Mouse (Mus musculus) kidney, embryonic 16.5 days (tissue): ENCODE measurements around the gene Map3k10. TPM values are rescaled to one million over a fixed set of nuclear protein-coding genes. Genes with fewer than 3 reads are reported as not detected.
"Not testable (repeated sequence)": the region's sequence is repeated elsewhere in the genome, so short reads cannot be mapped to it uniquely, and the experiment has no call there.

Experiments used
- ATAC-seq: fragments of 200-750 bp; cut with Nextera tagmentation; 2 replicates; pipeline ENCODE4 v1.8.0; 2017; ENCODE audit warnings: moderate TSS enrichment; ENCODE audit not compliant: low FRiP score, low TSS enrichment
- H3K27ac ChIP-seq: fragments of 300-500 bp; sonication (generic); 2 replicates; pipeline ENCODE4 v1.5.1; 2014; ENCODE audit warnings: low read length
- H3K27me3 ChIP-seq: fragments of 300-500 bp; sonication (generic); 2 replicates; pipeline ENCODE4 v1.6.1; 2014; ENCODE audit warnings: low read length, control low read depth, mixed read lengths; ENCODE audit not compliant: insufficient read depth
- H3K36me3 ChIP-seq: fragments of 300-500 bp; sonication (generic); 2 replicates; pipeline ENCODE4 v1.6.1; 2014; ENCODE audit warnings: low read length, control low read depth, mixed read lengths; ENCODE audit not compliant: insufficient read depth
- H3K4me1 ChIP-seq: fragments of 300-500 bp; sonication (generic); 2 replicates; pipeline ENCODE4 v1.6.1; 2014; ENCODE audit warnings: low read length, control low read depth, mixed read lengths; ENCODE audit not compliant: insufficient read depth
- H3K4me2 ChIP-seq: fragments of 300-500 bp; sonication (generic); replicated peaks from 2 replicates; pipeline ENCODE4 v1.6.1; 2014; ENCODE audit warnings: low read depth, low read length
- H3K4me3 ChIP-seq: fragments of 300-500 bp; sonication (generic); 2 replicates; pipeline ENCODE4 v1.5.1; 2014; ENCODE audit warnings: mild to moderate bottlenecking, low read length
- H3K9ac ChIP-seq: fragments of 300-500 bp; sonication (generic); replicated peaks from 2 replicates; pipeline ENCODE4 v1.6.1; 2014; ENCODE audit warnings: low read length
- H3K9me3 ChIP-seq: fragments of 300-500 bp; sonication (generic); 2 replicates; pipeline ENCODE4 v1.6.1; 2016; ENCODE audit warnings: low read length, control low read depth
- WGBS: fragments of 180-500 bp; shearing (Covaris S2); extraction: QIAGEN DNeasy Blood & Tissue Kit; methylation state at CpG from one replicate; pipeline ENCODE4 v1.1.7; 2014; 5-methylcytosine and 5-hydroxymethylcytosine counted together
- polyA plus RNA-seq: library from polyadenylated mRNA; unstranded; fragments of >200 nt; fragmentation: Nextera tagmentation; extraction: Ambion mirVana; gene quantifications from 2 replicates; pipeline ENCODE4 v1.2.1, GENCODE M21; 2015

The Map3k10 gene
- polyA plus RNA-seq, 1 experiment from 2014 or later: 4.6 TPM

GRCm38 (mm10) chr7:27644471-27644870, 29.9 kb downstream of the Map3k10 start:
- H3K36me3 ChIP-seq: 0 out of 2 replicates have a peak, but pooled peaks cover 5% of the 10 kb centered on the region
- H3K4me2 ChIP-seq: no peak overlapping the region
- no peak overlapping the region for H3K27ac ChIP-seq
- H3K9me3 ChIP-seq: no peaks in the 10 kb centered on the region
- H3K4me1 ChIP-seq: no peaks in the 10 kb centered on the region
- no peak overlapping the region for H3K4me3 ChIP-seq
- no peak overlapping the region for H3K9ac ChIP-seq
- 42% methylated on average over 1 of the region's 1 CpGs for WGBS
- no peaks in the 10 kb centered on the region for H3K27me3 ChIP-seq
- no peak for ATAC-seq

- ATAC-seq, H3K4me1 ChIP-seq, H3K4me2 ChIP-seq, H3K4me3 ChIP-seq, H3K27me3 ChIP-seq, H3K9ac ChIP-seq, H3K9me3 ChIP-seq, H3K27ac ChIP-seq: not testable (repeated sequence)
- WGBS: 98% methylated on average over 2 of the region's 2 CpGs
- H3K36me3 ChIP-seq: peaks cover 59% of the 10 kb centered on the region
Measured at GRCm38 (mm10) chr7:27635094-27635493, 39.3 kb downstream of the Map3k10 start.

GRCm38 (mm10) chr7:27634691-27635090, 39.7 kb downstream of the Map3k10 start:
- H3K27ac ChIP-seq: no peak overlapping the region
- ATAC-seq: no peak
- 93% methylated on average over 6 of the region's 6 CpGs for WGBS
- H3K27me3 ChIP-seq: no peaks in the 10 kb centered on the region
- H3K4me1 ChIP-seq: no peaks in the 10 kb centered on the region
- no peaks in the 10 kb centered on the region for H3K9me3 ChIP-seq
- no peak overlapping the region for H3K9ac ChIP-seq
- H3K4me2 ChIP-seq: no peak overlapping the region
- H3K36me3 ChIP-seq: peaks cover 55% of the 10 kb centered on the region
- H3K4me3 ChIP-seq: no peak overlapping the region

- WGBS: 95% methylated on average over 6 of the region's 6 CpGs
- Histone ChIP-seq H3K9ac (no peak overlapping the region), H3K9me3 (no peaks in the 10 kb centered on the region), H3K27me3 (no peaks in the 10 kb centered on the region), H3K4me1 (no peaks in the 10 kb centered on the region), H3K4me2 (no peak overlapping the region), H3K4me3 (no peak overlapping the region), H3K36me3 (peaks cover 65% of the 10 kb centered on the region), H3K27ac (no peak overlapping the region)
- no peak for ATAC-seq
Measured at GRCm38 (mm10) chr7:27633166-27633565, 41.2 kb downstream of the Map3k10 start.

- Histone ChIP-seq H3K4me2 (no peak overlapping the region), H3K36me3 (peaks cover 65% of the 10 kb centered on the region), H3K27ac (no peak overlapping the region), H3K9ac (no peak overlapping the region), H3K9me3 (no peaks in the 10 kb centered on the region), H3K27me3 (no peaks in the 10 kb centered on the region), H3K4me3 (no peak overlapping the region), H3K4me1 (no peaks in the 10 kb centered on the region)
- WGBS: 92% methylated on average over 4 of the region's 4 CpGs
- no peak for ATAC-seq
Measured at GRCm38 (mm10) chr7:27631439-27631838, 43.0 kb downstream of the Map3k10 start.

- ATAC-seq: not testable (repeated sequence)
Measured at GRCm38 (mm10) chr7:27628816-27629215, 45.6 kb downstream of the Map3k10 start.

GRCm38 (mm10) chr7:27628190-27628589, 46.2 kb downstream of the Map3k10 start:
- H3K4me3 ChIP-seq: no peak overlapping the region
- H3K9me3 ChIP-seq: no peaks in the 10 kb centered on the region
- peaks cover 71% of the 10 kb centered on the region for H3K36me3 ChIP-seq
- no peak overlapping the region for H3K9ac ChIP-seq
- no peak for ATAC-seq
- H3K27ac ChIP-seq: no peak overlapping the region
- WGBS: 93% methylated on average over 6 of the region's 6 CpGs
- no peak overlapping the region for H3K4me2 ChIP-seq
- no peaks in the 10 kb centered on the region for H3K27me3 ChIP-seq
- no peaks in the 10 kb centered on the region for H3K4me1 ChIP-seq

More at GRCm38 (mm10) chr7:27628816-27629215, 45.6 kb downstream of the Map3k10 start:
- not testable (repeated sequence) for H3K4me2 ChIP-seq, H3K9me3 ChIP-seq, H3K9ac ChIP-seq, H3K27me3 ChIP-seq, H3K4me3 ChIP-seq, H3K4me1 ChIP-seq, H3K27ac ChIP-seq
- WGBS: 95% methylated on average over 7 of the region's 7 CpGs
- peaks cover 71% of the 10 kb centered on the region for H3K36me3 ChIP-seq

GRCm38 (mm10) chr7:27627707-27628106, 46.7 kb downstream of the Map3k10 start:
- H3K9me3 ChIP-seq: no peaks in the 10 kb centered on the region
- WGBS: 90% methylated on average over 7 of the region's 7 CpGs
- no peaks in the 10 kb centered on the region for H3K4me1 ChIP-seq
- no peaks in the 10 kb centered on the region for H3K27me3 ChIP-seq
- H3K27ac ChIP-seq: no peak overlapping the region
- no peak for ATAC-seq
- no peak overlapping the region for H3K4me2 ChIP-seq
- H3K4me3 ChIP-seq: no peak overlapping the region
- H3K9ac ChIP-seq: no peak overlapping the region
- peaks cover 71% of the 10 kb centered on the region for H3K36me3 ChIP-seq

- no peak overlapping the region for H3K27ac ChIP-seq
- no peak overlapping the region for H3K9ac ChIP-seq
- H3K27me3 ChIP-seq: no peaks in the 10 kb centered on the region
- no peak for ATAC-seq
- no peak overlapping the region for H3K4me3 ChIP-seq
- H3K9me3 ChIP-seq: no peaks in the 10 kb centered on the region
- no peaks in the 10 kb centered on the region for H3K4me1 ChIP-seq
- H3K36me3 ChIP-seq: peaks cover 78% of the 10 kb centered on the region
- no peak overlapping the region for H3K4me2 ChIP-seq
Measured at GRCm38 (mm10) chr7:27624967-27625366, 49.4 kb downstream of the Map3k10 start.

GRCm38 (mm10) chr7:27622234-27622633, 52.2 kb downstream of the Map3k10 start:
- Histone ChIP-seq H3K4me1 (no peaks in the 10 kb centered on the region), H3K4me2 (no peak overlapping the region), H3K9ac (no peak overlapping the region), H3K36me3 (peaks cover 79% of the 10 kb centered on the region), H3K27ac (no peak overlapping the region), H3K27me3 (no peaks in the 10 kb centered on the region), H3K9me3 (no peaks in the 10 kb centered on the region), H3K4me3 (no peak overlapping the region)
- WGBS: 77% methylated on average over 1 of the region's 1 CpGs
- ATAC-seq: no peak
